Mouse (Mus musculus): ENCODE measurements around the gene Ogn.

- TF ChIP-seq POLR2A (IDR thresholded peaks at IDR 0.05; ENCODE audit: borderline replicate concordance, low read depth, low read length) (no peak), CTCF (IDR thresholded peaks at IDR 0.05; ENCODE audit: low read depth, low read length) (no peak)
Measured at GRCm38 (mm10) chr13:49639965-49640364, 32.1 kb downstream of the Ogn start.
